Mouse (Mus musculus): ENCODE data around the gene Fgl2. TPM values are rescaled to one million over a fixed set of nuclear protein-coding genes. Genes with fewer than 3 reads are reported as not detected.

Fgl2 gene
- total RNA-seq, 2 experiments from 2014 or later = 1.6 to 1.7 TPM

Other genes with a start within 250 kb of the Fgl2 start
- gene Gsap, start 186.4 kb upstream of the Fgl2 start, total RNA-seq (2021) = 1 to 10 TPM; 3.6 to 4.4 TPM
- gene Ccdc146, start 52.0 kb downstream of the Fgl2 start, total RNA-seq (2021) = under 1 TPM; 0.18 to 0.23 TPM
- gene Fam185a, start 52.3 kb downstream of the Fgl2 start, total RNA-seq (2021) = 10 to 100 TPM; 11.8 to 13.3 TPM
- gene Lrrc17, start 170.9 kb downstream of the Fgl2 start, total RNA-seq (2021) = under 1 TPM; 0.25 to 0.34 TPM

All from left cerebral cortex, postnatal 25 days (tissue).